Mouse (Mus musculus) thymus, postnatal 0 days (tissue): Measurements from ENCODE around the gene 1300017J02Rik. TPM values are rescaled to one million over a fixed set of nuclear protein-coding genes. Genes with fewer than 3 reads are reported as not detected.

Source experiments
- DNase-seq: peaks from one replicate; pipeline ENCODE4 v3.0.0-alpha.2; 2015; ENCODE audit warnings: low spot score
- polyA plus RNA-seq: library from polyadenylated mRNA; unstranded; fragments of >200 nt; fragmentation: Nextera tagmentation; extraction: Ambion mirVana; gene quantifications from 2 replicates; pipeline ENCODE4 v1.2.1, GENCODE M21; 2015

The 1300017J02Rik gene
- polyA plus RNA-seq, 1 experiment from 2014 or later, result 2.9 TPM

DNA sequence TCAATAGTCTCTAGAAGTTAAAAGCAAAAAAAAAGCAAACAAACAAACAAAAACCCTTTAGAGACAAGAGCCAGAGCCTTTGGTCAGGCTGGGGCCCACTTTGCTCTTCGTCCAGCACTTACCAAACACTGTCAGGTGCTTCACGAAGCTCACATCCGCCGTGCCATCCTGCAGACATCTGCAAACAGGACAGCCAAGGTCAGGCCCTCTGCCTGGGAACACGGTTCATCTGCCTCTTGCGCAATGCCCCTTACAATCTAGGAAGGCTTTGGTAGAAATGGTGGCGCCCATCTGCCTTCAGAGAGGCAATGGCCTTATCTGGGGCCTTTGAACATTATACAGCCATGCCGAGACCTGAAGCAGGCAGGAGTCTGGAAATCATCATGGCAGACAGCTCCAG lies 30.1 kb downstream of the 1300017J02Rik start:
- DNase-seq, result no peak

DNA sequence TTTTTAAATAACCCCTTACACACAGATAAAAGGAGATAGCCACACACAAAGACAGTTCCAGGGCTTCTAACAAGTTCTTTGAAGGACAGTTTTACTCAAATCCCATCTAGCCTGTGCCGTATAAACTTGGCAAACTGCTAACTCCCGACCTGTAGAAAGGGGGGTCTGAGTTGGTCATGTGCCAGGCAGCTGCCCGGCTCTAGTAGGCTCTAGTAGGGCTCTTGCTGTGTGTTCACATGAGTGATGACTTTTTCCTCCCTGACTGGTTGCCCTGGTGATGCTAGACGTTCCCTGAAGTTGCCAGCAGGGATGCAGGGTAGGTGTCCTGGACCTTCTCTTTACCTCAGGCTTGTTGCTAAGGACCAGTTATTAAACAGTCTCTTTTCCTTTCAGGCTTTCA lies 33.8 kb downstream of the 1300017J02Rik start:
- no peak for DNase-seq

DNA sequence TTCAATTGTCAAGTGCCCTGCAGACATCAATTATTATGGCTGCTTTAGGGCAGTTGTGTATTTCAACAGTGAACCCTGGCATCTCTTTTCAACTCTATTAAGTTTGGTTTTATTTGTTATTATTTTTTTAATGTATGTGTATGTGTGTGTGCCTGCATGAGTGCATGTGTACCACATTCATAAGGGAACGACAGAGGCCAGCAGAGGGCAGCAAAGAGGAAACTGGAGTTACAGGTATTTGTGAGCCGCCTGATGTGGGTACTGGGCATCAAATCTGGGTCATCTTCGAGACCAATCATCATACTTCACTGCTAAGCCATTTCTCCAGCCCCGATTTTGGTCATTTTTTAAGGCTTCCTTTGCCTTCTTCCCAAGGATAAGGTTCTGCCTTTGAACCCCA lies 39.1 kb downstream of the 1300017J02Rik start:
- no peak for DNase-seq

DNA sequence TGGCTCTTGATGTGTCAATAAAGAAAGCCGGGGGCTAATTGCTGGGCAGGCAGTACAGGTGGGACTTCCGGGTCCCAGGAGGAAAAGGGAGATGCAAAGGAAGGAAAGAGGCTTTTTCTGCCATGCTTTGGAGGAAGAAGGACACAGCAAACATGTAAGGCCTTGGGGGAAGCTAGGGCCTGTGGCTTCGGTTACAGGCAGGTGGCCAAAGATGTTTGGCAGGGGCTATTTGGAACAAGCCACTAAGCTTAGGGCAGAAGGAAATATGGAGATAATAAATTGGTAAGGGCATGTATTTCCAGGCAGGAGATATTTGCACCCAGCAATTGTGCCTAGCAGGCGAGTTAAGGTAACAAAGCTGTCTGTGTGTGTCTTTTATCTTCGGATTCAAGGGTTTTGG lies 52.0 kb downstream of the 1300017J02Rik start:
- no peak for DNase-seq

DNA sequence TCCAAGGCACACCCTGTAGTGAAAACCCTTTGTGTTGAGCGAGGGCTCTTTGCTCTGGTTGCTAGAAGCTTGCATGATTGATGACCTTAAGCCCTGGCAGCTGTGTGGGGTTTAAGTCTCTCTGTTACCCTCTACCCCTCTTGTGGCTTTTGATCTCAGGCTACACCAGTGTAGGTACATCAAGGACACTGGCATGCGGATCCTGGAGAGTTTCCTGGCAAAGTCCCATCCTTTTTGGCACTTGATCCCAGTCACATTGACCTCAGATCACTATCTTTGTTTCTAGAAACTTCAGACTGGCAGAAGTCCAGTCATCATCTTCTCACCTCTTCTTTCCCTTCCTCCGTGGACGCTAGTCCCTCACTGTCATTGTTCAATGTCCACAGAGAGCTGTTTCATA lies 56.3 kb downstream of the 1300017J02Rik start:
- DNase-seq, result no peak

DNA sequence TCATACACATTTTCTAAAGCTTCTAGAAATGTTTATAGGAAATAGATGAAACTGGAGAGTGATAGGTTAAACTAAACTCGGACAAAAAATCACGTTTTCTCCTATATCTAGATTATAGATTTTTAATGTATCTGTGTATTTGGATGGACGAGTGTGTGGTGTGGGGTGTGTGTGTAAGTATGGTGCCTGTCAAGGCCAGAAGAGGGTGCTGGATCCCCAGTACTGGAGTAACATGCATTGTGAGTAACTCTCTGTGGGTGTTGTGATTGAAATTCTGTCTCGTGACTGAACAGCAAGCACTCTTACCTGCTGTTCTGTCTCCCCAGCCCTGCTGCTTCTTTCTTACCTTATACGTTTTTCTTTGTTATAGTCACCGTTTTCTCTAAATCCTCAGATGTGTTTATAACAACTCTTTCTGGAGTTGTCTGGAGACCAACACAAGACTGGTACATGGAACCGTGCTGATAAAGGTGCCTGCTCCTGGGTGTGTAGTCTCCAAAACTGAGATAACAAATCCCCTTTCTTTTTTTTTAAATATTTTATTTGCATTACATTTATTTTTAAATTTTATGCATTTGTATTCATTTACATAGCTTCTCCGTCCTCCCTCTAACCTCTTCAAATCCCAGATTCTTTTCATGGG lies 58.2 kb downstream of the 1300017J02Rik start:
- no peak for DNase-seq

DNA sequence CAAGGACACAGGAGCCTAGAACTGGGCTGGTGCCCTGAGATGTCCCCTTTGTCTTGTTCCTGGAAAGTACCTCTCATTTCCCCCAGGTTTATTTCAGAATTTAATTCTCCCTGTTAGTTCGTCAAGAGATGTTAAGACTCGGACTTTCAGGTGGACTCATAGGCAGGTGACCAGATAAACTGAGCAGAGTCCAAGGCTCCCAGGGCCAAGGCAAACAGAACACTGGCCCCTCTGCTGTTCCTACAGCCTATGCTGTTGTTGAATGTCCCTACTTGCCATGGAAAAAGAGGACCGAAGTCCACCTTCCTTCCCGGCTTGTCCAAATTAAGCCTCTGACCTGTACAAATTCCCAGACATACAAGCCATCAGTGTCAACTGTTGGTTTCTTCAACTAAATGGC lies 61.2 kb downstream of the 1300017J02Rik start:
- DNase-seq, result no peak

DNA sequence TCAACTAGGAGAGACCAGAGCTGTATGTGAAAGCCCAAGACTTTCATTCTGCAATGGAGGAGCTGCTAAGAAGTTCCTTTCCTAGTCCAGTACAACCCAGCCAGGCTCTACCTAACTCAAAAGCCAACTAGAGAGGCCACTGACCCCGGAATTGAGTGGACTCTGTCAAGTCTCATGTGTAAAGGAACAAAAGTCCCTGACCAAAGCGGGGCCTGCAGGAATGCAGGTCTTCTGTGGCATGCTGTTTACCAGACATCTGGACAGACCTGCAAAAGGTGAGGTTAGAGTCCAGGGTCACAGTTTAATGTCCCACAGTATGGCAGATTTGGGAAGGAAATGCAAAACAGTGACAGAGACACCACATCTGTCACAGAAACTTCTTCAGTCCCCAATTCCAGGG lies 63.7 kb downstream of the 1300017J02Rik start:
- DNase-seq, result no peak

DNA sequence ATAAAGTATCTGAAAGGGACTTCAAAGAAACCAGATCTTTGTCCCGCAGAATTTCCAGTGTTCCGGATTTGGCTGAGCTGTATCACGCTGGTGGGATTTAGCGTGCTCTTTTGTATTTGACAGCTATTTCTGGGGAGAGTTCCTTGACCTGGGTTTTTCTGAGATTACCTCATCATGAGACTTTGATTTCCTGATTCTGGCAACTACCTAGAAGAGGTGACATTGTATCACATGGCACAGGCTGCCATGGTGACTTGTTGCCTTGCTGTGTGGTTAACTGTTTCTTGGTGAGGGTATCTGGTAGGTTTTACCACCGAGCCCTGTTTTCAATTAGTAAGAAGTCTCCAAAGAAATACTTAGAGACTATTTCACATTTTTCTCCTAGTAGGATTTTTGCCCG lies 65.4 kb downstream of the 1300017J02Rik start:
- DNase-seq, result no peak

DNA sequence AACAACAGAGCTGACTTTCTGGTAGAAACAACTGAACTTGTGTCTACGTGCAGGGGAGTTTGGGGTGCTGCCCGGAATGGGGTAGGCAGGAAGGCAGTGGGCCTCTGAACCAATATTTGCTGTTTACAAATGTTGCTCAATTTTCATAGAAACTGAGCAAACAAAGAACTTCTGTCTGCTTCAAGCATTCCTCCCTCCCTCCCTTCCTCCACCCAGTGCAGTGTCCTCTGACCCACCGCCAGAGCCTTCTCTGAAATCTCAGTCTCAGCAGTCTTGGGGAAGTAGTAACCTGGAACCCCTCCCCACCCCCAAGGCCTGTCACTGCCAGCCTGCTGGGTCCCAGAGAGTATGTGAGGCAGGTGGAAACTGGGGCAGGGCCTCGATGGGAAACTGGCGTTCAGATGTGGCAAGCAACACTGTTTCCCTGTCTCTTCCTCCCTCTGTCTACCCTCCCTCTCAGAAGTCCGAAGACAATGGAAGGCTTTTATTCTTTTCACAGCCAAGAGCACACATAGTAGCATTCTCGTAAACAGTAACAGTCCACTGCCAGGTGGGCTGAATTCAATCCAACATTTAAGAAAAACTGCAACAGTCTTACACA lies 70.2 kb downstream of the 1300017J02Rik start:
- no peak for DNase-seq

DNA sequence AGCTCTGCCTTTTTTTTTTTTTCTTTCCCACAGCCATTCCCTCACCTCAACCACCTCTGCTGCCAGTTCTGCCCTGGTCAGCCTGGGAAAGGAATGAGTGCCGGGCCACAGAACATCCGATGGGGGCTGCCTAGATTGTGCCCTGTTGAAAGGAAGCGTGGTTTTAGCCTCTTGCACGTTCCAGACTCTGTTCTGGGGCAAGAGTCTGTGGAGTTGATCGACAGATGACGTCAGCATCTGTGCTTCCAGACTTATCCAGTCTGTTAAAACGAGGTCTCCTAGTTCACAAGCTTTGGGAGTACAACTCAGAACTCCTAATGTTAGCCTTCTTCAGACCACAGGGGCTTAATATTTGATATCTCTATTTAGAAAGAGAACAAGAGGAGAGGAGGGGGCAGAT lies 70.8 kb downstream of the 1300017J02Rik start:
- no peak for DNase-seq

DNA sequence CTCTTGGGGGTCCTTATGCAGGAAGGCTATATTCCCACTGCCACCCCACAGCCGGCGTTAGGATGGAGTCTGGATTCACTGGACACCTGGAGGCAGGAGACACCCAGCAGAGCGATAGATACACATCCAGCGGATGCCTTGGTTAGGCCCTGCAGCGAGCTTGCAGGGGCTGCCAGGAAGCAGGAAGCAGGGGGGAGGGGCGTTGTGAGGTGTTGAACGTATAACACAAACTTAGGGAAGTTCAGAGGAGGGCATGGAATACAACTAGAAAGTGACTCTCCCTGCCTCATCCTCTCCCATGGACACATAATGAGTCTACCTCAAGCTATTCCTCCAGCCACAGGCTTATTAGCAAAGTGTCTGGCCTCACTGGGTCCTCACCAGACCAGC lies 71.9 kb downstream of the 1300017J02Rik start:
- DNase-seq, result peak; percentile 38

DNA sequence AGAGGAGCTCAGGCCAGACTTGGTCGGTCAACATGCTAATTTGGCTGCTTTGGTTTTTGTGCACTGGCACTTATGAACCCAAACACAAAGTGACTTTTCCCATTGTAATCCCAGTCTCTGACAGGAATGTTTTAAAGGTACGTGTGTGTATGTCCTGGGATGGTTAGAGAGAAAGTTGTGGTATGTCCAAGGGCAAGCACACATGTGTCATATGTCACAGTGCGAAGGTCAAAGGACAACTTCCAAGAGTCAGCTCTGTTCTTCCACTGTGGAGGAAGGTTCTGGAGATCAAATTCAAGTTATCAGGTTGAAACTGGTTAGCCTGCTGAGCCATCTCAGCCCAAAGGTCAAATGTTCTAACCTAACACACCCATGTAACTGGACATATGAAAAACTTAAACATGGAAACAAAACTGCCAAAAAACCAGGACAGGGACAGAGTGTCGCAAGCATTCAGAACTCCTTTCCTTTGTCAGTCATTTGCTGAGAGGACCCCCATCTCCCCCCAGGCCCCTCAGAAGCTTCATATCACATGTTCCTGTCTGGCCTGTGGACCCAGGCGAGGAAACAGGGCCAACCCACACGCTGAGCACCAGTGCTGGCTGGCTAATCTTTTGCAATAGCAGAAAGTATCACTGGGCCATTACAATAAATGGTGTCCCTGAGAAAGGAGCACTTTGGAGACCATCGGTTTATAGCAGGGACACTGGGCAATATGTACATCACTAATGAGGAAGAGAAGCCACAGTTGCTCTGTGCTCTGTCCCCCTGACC lies 72.5 kb downstream of the 1300017J02Rik start:
- no peak for DNase-seq

DNA sequence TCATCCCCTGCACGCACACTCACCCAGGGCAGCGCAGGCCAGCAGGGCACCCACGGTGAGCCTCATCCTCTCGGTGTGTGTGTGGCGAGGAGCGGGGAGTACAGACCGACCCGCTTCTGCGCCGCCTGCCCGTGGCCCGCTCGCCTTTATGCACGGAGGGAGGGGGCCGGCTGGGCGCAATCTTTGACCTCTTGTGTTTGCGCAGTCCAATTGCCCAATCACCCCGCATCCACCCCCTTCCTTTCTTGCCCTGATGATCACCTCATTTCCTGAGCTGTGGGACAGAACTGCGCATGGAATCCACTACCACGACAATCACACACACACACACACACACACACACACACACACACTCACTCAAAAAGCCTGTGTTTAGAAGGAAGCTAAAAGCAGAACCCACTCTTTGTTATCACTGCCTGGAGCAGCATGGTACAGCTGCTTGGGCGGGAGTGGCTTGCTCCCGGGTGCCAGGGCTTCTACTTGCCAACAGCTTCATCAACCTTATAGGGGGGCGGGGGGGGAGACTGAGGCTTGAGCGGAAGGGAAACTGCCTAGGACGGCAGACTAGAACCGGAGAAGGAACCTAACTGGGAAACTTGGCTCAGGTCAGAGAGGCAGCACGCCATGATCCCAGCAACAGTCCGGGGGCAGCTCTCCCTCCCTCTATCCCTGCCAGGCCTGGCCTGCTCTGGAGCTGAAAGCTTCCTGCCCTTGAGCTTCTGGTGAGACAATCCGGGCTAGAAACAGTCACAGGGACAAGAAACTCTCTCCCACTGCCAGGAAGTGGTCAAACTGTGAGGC lies 74.5 kb downstream of the 1300017J02Rik start, which contains the start of the genes Gm20425 and Trf:
Gm20425 (minus strand) TSS at position 157 of the 801 bp plus-strand sequence.
Trf (minus strand) TSS at position 294 of the 801 bp plus-strand sequence.
- DNase-seq, result peak; percentile 16

DNA sequence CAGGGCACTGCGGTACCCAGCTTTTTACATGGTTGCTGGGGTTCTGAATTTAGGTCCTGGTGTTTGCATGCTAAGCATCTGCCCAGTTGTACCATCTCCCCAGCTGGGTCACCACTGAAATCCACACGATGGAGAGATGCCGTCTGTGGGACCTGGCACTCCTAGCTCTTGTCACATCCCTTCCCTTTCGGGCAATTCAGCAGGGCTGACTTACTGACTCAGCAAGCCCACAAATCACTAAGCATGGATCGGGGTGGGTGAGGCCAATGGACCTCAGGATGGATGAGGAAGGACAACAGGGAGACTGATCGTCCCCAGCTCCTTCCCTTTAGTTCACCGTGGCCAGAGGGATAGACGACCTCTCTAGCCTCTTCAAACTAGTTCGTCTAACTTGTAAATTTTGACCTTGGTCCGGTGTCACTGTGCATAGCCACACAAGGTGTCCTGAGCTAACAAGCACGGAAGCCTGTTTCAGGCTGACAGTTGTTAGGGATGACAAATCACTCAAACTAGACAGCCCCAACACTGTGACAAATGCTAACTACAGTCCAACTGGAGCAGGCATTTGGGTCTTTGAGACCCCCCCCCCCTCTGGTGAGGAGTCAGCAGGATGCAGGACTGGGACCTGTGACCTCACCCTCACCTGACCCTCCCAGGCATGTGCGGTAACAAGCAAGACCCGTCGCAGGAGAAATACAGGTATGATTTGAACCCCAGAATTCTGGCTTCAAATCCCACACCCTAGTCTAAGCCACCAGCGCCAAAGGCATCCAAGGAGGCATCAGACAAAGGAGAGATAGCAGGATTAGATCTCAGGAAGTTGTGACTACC lies 75.6 kb downstream of the 1300017J02Rik start:
- no peak for DNase-seq

DNA sequence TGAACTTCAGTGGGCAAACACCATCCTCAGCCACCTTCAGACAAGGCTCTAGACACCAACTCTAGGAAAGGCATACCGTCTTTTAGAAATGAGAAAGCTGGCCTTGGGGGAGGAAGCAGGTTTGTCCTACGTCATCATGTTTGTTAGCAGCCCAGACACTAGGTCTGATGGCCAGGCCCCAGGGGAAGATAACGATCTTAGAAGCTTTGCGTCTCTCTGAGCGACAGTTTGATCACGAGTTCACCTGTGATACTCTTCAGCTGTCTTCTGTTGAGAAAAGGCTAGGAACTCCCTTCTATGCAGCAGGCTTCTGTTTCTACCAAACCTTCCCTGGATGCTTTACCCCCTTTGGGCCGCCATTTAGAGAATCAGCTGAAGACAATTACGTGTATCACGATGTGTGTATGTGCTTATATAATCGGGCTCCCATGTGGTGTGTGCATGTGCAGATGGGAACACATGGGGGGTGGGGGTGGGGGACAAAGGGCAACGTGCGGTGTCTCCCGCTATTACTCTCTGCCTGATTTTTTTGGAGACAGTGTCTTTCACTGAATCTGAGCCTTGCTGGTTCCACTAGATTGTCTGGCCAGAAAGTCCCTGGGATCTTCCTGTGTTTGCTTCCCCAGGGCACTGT lies 76.4 kb downstream of the 1300017J02Rik start:
- no peak for DNase-seq

DNA sequence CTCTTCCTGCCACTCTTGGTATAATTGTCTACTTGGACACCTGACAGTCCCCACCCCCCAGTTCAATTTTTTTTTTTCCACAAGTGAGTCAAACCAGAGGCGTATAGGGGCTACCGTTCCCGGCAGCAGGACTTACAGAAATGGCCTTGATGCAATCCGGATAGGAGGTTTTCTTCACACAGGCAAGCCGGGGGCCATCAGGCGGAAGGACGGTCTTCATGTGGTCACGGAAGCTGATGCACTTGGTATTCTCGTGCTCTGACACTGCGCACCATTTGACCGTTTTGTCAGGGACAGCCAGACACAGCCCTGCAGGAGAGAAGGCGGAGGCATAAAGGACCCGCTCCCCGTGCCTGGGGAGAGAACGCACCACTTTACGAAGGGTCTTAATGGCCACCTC lies 77.1 kb downstream of the 1300017J02Rik start:
- DNase-seq, result no peak

DNA sequence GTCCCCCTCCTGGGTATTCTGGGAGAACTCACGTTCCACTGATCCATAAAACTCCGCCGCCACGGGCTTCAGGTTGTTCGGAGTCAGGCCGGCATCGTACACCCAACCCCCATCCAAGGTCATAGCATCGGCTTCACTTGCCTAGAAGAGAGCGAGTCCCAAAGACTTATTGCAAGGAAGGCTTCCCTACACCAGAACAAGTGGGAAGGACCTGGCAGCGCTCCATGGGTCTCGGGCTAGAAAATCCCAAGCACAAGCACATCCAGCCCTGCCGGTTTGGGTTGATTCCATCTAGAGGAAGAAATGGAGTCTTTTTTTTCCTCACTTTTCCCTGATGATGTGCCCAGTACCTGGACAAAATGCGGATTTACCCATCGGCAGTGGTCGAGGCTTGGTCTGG lies 78.1 kb downstream of the 1300017J02Rik start:
- DNase-seq, result no peak

DNA sequence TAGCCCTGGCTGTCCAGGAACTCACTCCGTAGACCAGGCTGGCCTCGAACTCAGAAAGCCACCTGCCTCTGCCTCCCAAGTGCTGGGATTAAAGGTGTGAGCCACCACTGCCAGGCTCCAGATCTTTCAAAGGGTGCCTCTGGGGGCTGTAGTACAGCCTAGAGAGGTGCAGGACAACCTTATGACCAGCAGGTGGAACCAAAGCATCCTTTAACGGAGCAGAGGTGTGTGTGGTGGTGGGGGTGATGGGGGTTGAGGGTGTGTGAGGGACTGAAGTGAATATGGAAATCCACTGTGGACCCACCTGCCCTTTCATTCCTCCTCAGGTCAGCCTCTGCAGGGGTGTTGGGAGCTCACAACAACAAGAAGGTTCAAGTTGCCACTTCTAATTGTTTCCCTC lies 79.4 kb downstream of the 1300017J02Rik start:
- peak; percentile 60 for DNase-seq

DNA sequence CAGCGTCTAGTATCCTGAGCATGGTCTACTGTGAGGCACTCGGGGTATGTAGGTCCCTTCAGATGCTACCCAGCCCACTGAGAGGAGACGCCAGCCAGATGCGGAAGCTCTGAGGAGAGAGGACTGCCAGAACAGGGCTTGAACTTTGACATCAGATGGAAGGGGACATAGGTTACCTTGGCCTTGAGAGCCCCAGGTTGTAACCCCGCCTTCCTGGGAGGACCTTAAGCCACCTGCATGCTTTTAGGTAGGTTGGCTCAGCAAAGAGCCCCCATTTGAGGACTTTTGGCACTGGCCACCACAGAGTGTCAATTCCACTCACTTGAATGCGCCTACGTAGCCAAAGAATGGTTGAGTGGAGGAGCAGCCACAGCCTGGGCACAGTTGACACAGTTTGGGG lies 80.2 kb downstream of the 1300017J02Rik start:
- DNase-seq, result no peak
